10 mouse cellular contexts compared by ENCODE assay signal in genomic region chr2:134528122-134528810, GRCm38 (mm10). TPM values are rescaled to one million over a fixed set of nuclear protein-coding genes. Genes with fewer than 3 reads are reported as not detected.
DNase-seq lines count a peak whose midpoint lies in the region; ATAC-seq lines count a peak whose summit lies in the region.
"Had no signal": no experiment of that assay in that cellular context is flagged by ENCODE, and none has a peak within 500 bp of the region (broad histone marks: within the 10 kb centered on the region; RNA-seq: fewer than 3 reads in every experiment).

No protein-coding gene starts in this region.

- H3K9me3 ChIP-seq in heart, embryonic 16.5 days (replicated peaks; ENCODE audit: control insufficient read depth, low read length) = no peaks in the 10 kb centered on the region
- H3K9me3 ChIP-seq in forebrain, embryonic 14.5 days (replicated peaks; ENCODE audit: control insufficient read depth, low read length) = no peaks in the 10 kb centered on the region

- peak overlapping the region; percentile 17 for H3K4me2 ChIP-seq in heart, embryonic 16.5 days (ENCODE audit: low read depth, low read length)
- no peak overlapping the region for H3K4me2 ChIP-seq in forebrain, embryonic 14.5 days (ENCODE audit: low read length)

- H3K4me3 ChIP-seq in heart, embryonic 16.5 days (ENCODE audit: low read length) = peak overlapping the region; percentile 18; the same call in 1 of the 2 replicates
- no peak overlapping the region for H3K4me3 ChIP-seq in forebrain, embryonic 14.5 days (ENCODE audit: low read depth, low read length)

- peak; percentile 29; the same call in 1 of the 2 replicates for ATAC-seq in heart, embryonic 16.5 days (replicated peaks; ENCODE audit: extremely low read depth, insufficient read depth, low FRiP score)
- peak; percentile 67 for ATAC-seq in forebrain, embryonic 14.5 days
- peak; percentile 70 for ATAC-seq in megakaryocyte progenitor cell, adult 5-6 weeks (replicated peaks; ENCODE audit: poor library complexity)
- ATAC-seq in erythroblast, adult 5-6 weeks (replicated peaks; ENCODE audit: low FRiP score, poor library complexity, severe bottlenecking) = no peak

- H3K9ac ChIP-seq in heart, embryonic 16.5 days (ENCODE audit: low read length) = 0 out of 2 replicates have a peak overlapping the region, but pooled peaks have one; percentile 34
- no peak overlapping the region for H3K9ac ChIP-seq in forebrain, embryonic 14.5 days (ENCODE audit: low read length)

- H3K27me3 ChIP-seq in heart, embryonic 16.5 days (ENCODE audit: control insufficient read depth, insufficient read depth, low read length) = no peaks in the 10 kb centered on the region
- no peaks in the 10 kb centered on the region for H3K27me3 ChIP-seq in forebrain, embryonic 14.5 days (replicated peaks; ENCODE audit: control insufficient read depth, insufficient read depth, low read length)

- 0 out of 2 replicates have a peak, but pooled peaks cover 2% of the 10 kb centered on the region for H3K4me1 ChIP-seq in heart, embryonic 16.5 days (ENCODE audit: control insufficient read depth, insufficient read depth, low read length)
- 0 out of 2 replicates have a peak, but pooled peaks cover 3% of the 10 kb centered on the region for H3K4me1 ChIP-seq in forebrain, embryonic 14.5 days (ENCODE audit: control insufficient read depth, insufficient read depth, low read length)

- DNase-seq in heart, adult 8-10 months (ENCODE audit: low spot score) = no peak
- peak; percentile 62 for DNase-seq in Muller cell, postnatal 12 days (ENCODE audit: inconsistent ontology term)
- peak; percentile 30 for DNase-seq in forebrain, embryonic 14.5 days (ENCODE audit: low spot score)
- DNase-seq in spleen, postnatal 10 days (ENCODE audit: low spot score in 2 of 2) = no peak
- DNase-seq in gastrocnemius, adult 8-10 months (ENCODE audit: low spot score in 2 of 2) = no peak
- DNase-seq: right cerebral cortex, postnatal 25 days had no signal

- no peaks in the 10 kb centered on the region for H3K36me3 ChIP-seq in heart, embryonic 16.5 days (ENCODE audit: control insufficient read depth, insufficient read depth)
- H3K36me3 ChIP-seq in forebrain, embryonic 14.5 days (ENCODE audit: control insufficient read depth, insufficient read depth, low read length) = no peaks in the 10 kb centered on the region
- H3K36me3 ChIP-seq: G1E had no signal

- 43% methylated on average over 7 of the region's 7 CpGs for WGBS in heart, embryonic 16.5 days
- 68% methylated on average over 7 of the region's 7 CpGs for WGBS in forebrain, embryonic 14.5 days

- peak overlapping the region; percentile 77 for H3K27ac ChIP-seq in heart, embryonic 16.5 days (ENCODE audit: low read length)
- H3K27ac ChIP-seq in forebrain, embryonic 14.5 days (ENCODE audit: low read depth, low read length) = no peak overlapping the region

RNA-seq across cellular contexts. Expression of gene Hao1, which starts 25.9 kb away (rescaled TPM):
- not detected in 2 replicates for polyA plus RNA-seq in heart, embryonic 16.5 days (2015; fragmentation: Nextera tagmentation; extraction: Ambion mirVana)
- not detected for total RNA-seq in heart, adult 8-10 months (2022)
- polyA plus RNA-seq in forebrain, embryonic 14.5 days (2014; fragmentation: Nextera tagmentation; extraction: Ambion mirVana) = not detected in 2 replicates
- total RNA-seq in megakaryocyte progenitor cell, adult 5-6 weeks (2015) = 0.10 and 0.30 TPM in 2 replicates
- 0.37 TPM in 1 of 2 replicates, not detected in the other for total RNA-seq in megakaryocyte progenitor cell, adult 5-6 weeks (2017)
- total RNA-seq in erythroblast, adult 5-6 weeks (2015; ENCODE audit: low replicate concordance) = not detected in 2 replicates
- total RNA-seq in erythroblast, adult 5-6 weeks (2017; ENCODE audit: low replicate concordance) = not detected in 2 replicates
- not detected for total RNA-seq in gastrocnemius, adult 8-10 months (2022)
- total RNA-seq: G1E had no signal
- polyA plus RNA-seq: G1E had no signal

Comparison
In these comparisons a context has a peak if more than half of its experiments do, and no peak if none do; other contexts are left out.
1. DNase-seq: peak in Muller cell, postnatal 12 days (single experiment) and forebrain, embryonic 14.5 days (single experiment); none in heart, adult 8-10 months (single experiment), spleen, postnatal 10 days (0 of 2) and gastrocnemius, adult 8-10 months (0 of 2).